Mouse (Mus musculus): ENCODE results near the gene Smco3.
"Not testable (repeated sequence)": the region's sequence is repeated elsewhere in the genome, so short reads cannot be mapped to it uniquely, and the experiment has no call there.

Smco3 gene

GRCm38 (mm10) chr6:136835352-136835751 lies at the start of gene Smco3:
Gene Smco3 (minus strand): TSS chr6:136835452.
- DNase-seq (ENCODE audit: low spot score) = no peak

- not testable (repeated sequence) for DNase-seq (ENCODE audit: low spot score)
Observed at GRCm38 (mm10) chr6:136884766-136885165, 49.5 kb upstream of the Smco3 start.

- no peak for DNase-seq (ENCODE audit: low spot score)
Observed at GRCm38 (mm10) chr6:136883961-136884360, 48.7 kb upstream of the Smco3 start.

DNA sequence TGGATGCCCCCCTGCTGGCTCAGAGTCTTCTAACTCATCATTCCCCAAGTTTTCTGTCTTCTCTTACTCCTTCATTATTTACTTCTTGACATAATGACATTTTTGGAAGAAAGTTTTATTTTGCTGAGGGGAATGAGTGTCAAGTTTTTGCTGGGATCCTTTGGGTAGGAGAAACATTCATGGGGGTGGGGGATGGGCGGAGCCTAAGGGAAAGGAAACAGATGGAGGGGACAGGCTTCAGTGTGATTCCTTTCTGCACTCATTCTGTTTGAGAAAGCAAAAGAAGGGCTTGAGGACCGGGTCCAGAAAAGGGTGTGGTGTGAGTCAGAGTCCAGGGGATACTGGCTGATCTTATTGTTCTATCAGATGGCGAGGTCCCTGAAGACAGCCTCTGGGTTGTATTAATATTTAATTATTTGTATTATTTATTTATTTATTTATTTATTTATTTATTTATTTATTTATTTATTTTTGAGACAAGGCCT lies 48.2 kb upstream of the Smco3 start:
- no peak for DNase-seq (ENCODE audit: low spot score)

DNA sequence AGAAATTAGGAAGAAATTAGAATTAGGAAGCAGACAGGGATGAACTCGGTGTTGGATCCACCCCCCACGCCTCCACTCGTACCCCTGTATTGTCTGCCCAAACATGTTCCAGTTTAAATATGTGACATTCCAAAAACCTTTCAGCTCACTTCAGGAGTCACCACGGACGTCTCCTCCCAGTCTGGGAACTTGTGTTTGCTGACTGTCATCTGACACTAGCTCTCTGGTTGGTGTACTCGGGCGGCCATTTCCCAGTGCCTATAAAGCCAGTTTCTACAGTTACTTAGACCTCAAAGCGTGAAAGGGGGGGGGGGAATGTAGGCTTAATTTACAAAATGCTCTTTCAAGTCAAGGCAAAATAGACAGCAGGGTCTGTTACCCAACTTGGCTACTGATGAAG lies 46.4 kb upstream of the Smco3 start:
- DNase-seq (ENCODE audit: low spot score) = no peak

DNA sequence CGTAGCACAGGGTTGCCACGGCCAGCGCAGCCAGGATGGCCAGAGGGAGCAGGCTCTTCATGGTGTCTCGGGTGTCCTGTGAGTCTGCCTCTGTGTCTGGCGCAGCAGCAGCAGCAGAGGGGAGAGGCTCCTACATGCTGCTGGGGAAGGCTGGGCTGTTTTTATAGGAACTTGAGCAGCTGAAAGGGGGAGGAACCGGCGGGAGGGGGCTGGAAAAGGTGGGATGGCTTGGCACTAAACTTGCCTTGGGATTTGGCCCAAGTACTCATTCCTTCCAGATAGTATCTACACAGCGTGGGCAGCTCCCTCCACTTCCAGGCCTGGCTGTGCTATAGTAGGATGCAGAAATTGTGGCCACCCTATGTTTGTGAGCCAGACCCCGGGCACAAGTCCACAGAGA lies 40.4 kb upstream of the Smco3 start, which contains the start of gene Mgp:
Gene Mgp, minus strand, starts transcription at position 154 of the 400 bp plus-strand sequence.
- DNase-seq (ENCODE audit: low spot score) = no peak

DNA sequence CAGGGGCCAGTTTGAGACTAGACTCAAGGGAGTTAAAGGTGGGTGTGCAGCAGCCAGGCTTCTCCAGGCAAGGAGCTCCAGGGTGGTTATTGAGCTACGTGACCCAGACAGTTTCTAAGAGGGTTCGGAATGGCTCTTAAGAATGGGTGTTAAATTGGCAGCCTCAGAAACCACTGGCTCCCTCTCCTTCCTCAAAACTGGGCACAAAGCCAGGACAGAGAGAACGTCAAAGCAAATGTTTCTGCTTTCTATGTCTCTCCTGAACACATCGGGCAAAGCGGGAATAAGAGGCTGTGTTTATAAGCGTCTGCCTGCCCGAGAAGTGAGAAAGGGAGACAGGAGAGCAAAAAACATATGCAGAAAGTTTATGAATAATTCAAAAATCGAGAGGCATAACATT lies 39.3 kb upstream of the Smco3 start:
- no peak for DNase-seq (ENCODE audit: low spot score)

- no peak for DNase-seq (ENCODE audit: low spot score)
Observed at GRCm38 (mm10) chr6:136868921-136869320, 33.7 kb upstream of the Smco3 start.

- no peak for DNase-seq (ENCODE audit: low spot score)
Observed at GRCm38 (mm10) chr6:136866150-136866549, 30.9 kb upstream of the Smco3 start.

DNA sequence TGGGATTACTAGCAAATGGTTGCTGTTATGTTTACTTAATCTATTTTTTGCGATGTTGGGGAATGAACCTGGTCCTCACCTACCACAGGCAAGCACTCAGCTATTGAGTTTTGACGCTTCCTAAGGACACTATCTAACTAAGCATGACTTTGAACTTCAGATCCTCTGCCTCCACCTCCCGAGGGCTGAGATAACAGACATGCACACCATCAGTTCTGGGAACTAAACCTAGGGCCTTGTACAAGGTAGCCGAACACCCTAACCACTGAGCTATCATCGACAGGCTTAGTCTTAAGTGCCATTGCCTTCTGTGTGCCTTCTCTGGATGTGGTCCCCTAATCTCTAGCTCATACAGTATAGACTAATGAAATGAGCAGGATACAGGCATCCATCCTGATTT lies 30.1 kb upstream of the Smco3 start:
- no peak for DNase-seq (ENCODE audit: low spot score)

- DNase-seq (ENCODE audit: low spot score) = peak; percentile 49
Observed at GRCm38 (mm10) chr6:136861020-136861419, 25.8 kb upstream of the Smco3 start.

DNA sequence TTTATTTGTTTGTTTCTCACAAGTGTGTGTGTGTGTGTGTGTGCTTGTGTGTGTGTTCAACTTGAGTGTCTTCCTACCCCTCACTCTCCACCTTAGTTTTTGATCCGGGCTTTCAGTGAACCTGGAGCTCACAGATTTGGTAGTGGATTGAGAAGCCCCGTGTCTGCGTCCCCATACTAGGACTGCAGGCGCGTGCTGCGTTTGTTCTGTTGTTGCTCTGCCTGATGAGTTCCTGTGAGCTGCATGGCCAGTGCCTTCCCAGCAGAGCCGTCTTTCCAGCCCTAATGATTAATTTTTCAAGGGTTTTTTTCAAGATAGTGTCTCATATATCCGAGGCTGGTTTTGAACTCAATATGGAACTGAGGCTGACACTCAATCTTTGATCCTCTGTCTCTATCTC lies 23.2 kb upstream of the Smco3 start:
- DNase-seq (ENCODE audit: low spot score) = no peak

DNA sequence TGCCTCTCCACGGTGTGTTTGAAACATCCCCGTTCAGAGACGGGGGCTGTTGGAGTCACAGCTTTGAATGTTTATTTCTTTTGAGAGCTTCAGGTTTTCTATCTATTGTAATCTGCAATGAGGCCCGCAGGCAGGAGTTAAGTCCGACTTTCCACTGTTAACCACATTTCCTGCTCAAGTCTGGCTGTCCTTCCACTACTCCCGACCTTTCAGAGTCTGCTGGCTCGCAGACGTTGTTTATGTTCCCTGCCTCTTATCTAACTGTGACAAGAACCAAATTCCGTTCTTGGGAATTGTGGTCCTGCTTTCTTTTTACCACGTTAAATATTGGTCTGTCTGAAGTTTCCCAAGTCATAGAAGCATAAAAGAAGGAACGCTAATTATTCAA lies 22.6 kb upstream of the Smco3 start:
- no peak for DNase-seq (ENCODE audit: low spot score)

DNA sequence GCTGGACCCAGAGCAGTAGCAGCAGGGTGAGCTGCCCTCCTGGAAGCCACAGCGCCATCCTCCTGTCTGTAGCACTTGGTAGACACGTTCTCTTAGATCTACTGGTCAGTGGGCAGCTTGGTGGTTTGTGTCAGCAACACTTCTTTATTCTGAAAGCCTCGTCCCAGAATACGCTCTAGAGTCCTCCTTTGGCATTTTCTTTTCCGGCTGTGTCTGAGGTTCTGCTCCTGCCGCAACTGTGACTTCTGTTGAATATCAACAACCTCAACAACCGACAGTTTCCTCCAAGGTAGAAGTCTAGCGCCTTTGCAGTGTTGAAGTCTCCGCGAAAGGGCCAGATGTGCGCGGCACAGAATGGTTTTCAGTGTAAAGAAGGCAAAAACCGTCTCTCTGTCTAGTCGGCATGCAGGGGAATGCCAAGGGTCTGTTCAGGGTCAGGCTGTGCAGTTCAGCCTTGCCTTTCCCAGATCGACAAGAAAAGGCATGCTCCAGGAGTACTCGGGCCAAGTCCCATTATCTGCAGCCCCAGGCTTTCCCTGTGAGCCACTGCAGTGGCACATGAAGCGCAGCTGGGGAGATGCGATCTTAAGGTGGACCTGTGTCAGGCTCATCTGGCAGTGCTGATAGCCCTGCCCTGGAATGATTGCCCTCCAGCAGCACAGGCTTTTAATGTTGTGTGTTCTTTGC lies 22.1 kb upstream of the Smco3 start, which contains the start of gene Art4:
Gene Art4, minus strand, starts transcription at position 548 of the 687 bp plus-strand sequence.
- DNase-seq (ENCODE audit: low spot score) = no peak

DNA sequence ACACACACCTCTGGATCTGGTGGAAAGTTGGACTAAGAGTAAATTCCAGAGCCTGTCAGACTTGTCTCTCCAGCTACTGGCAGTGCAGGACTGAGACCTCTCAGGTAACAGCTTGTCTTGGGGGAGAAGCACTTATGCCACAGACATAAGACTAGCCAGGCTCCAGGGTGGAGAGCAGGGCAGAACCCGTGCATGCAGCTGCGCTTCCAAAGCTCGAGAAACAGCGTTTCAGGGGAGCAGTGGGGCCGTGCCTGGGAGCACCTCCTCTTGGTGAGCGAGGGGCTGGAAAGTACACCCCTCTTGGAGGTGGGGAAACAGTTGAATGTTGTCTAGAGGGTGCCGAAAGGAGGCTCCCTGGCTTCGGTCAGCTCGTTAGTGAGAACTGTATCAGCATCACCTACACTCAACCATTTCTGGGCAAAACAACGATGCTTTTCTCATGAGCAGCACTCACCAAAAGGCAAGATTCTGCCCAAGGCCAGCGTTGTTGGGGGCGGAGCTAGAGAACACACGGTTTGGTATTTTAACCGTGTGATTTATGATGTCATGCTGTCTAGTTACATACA lies 20.9 kb upstream of the Smco3 start:
- DNase-seq (ENCODE audit: low spot score) = no peak

- DNase-seq (ENCODE audit: low spot score) = no peak
Observed at GRCm38 (mm10) chr6:136855183-136855582, 19.9 kb upstream of the Smco3 start.

DNA sequence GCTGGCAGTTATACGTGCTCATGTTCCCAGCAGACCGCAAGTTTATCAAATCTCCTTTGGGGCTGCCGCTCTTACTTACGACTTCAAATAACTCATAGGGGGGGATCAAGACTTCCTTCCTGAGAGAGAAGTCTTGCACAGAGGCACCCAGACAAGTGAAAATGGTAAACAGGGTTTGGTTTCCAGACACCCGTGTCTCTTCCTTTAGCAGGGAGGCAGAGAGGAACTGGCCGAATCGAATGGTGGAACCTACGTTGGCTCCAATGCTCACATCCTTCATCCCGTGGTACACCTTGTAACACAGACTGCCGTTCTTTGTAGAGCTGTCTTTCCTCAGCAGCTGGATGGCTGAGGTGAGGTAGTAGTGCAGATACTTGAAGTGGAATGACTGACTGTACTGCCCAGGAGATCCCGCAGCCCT lies 19.1 kb upstream of the Smco3 start:
- no peak for DNase-seq (ENCODE audit: low spot score)

DNA sequence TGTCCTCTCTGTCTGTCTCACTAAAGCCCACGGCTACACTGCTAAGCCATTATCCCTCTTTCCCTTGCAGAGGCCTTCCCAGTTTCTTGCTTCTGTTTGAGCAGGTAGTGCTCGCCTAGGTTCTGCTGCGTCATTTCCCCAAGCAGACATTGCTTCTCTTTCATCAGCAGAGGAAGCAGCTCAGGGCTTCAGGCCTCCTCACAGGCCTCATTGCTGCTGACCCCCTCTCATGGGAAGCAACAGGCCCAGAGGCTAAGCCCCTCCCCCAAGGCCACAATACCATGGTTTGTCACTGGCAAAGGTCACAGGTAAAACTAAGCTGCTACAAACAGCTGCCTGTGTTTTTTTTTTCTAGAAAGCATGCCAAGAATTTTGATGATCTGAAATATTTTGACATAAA lies 17.5 kb upstream of the Smco3 start:
- no peak for DNase-seq (ENCODE audit: low spot score)

DNA sequence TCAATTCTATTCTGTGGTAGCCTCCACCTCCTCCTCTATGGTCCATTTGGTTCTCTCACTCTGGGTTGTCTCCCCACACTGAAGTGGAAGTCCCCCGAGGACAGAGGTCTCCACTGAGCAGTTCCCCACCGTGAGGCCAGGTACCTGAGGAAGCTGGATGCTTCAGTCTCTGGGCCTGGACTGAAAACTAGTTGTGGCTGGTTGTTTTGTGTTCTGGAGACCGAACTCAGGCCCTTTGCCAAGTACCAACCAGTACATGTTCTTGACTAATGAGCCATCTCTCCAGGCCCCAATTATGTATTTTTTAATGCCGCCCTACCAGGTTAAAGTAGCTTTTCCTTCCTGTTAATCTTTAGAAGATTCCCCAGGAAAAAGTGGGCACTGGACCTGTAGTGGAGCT lies 17.1 kb upstream of the Smco3 start:
- no peak for DNase-seq (ENCODE audit: low spot score)

DNA sequence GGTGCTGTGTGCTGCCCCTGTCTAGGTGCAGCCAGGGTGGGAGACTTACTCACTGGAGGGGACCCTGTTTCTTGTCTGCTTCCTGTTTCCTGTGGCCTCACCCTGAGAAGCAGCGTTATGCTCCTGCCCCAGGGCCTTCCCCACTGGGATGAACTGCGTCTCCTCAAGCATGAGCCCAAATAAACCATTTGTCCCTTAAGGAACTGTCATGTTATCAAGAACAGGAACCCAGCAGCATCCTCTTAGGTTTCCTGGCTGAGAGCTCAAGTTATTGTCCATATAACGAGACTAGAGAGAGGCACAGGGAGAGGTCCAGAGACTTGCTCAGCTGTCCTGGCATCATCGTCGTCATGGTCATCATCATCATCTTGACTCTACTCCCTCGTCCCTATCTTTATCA lies 15.0 kb upstream of the Smco3 start:
- DNase-seq (ENCODE audit: low spot score) = no peak

GRCm38 (mm10) chr6:136848971-136849370 lies 13.7 kb upstream of the Smco3 start:
- DNase-seq (ENCODE audit: low spot score) = no peak

GRCm38 (mm10) chr6:136848399-136848798 lies 13.1 kb upstream of the Smco3 start:
- DNase-seq (ENCODE audit: low spot score) = no peak

DNA sequence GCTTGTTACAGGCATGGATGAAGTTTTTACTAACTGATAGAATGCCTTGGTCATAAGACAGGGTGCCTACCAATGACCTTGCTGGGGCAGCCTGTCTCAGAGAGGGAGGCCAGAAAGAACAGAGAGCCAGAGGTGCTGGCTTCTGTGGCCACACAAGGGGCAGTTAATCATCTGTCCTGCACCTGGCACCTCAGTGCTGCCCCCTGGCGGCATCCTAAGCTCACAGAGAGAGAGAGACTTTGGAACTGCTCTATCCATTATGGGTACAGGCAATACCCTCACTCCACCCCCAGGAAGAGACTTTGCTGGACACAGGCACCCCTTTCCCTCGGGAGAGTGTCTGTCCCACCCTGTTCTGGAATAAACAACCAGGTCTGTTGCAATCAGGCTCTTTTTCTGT lies 12.5 kb upstream of the Smco3 start:
- peak; percentile 71 for DNase-seq (ENCODE audit: low spot score)

DNA sequence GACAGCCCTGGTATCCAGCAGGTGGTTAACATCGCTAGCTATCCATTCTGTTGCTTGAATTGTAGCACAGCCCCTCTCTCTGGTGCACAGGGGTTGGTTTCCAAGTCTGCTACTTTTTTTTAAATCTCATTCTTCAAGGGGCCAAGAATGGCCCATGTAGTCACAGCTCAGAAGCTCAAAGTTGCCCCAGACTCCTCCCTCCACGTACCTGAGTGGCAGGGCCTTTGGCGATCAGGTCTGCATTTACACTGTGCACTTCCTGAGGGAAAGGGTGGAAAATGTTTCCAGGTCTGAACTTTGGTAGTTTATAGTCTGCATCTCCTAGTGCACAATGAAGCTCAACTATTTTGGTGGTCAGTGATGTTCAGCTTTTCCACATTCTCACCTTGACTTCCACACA lies 12.0 kb upstream of the Smco3 start:
- DNase-seq (ENCODE audit: low spot score) = no peak
